Mouse (Mus musculus): Measurements from ENCODE around the gene Olfr996. TPM values are rescaled to one million over a fixed set of nuclear protein-coding genes. Genes with fewer than 3 reads are reported as not detected.
"Not testable (repeated sequence)": the region's sequence is repeated elsewhere in the genome, so short reads cannot be mapped to it uniquely, and the experiment has no call there.

The Olfr996 gene
- not detected in 2 replicates for polyA plus RNA-seq (2014; fragmentation: Nextera tagmentation; extraction: Ambion mirVana)

DNA sequence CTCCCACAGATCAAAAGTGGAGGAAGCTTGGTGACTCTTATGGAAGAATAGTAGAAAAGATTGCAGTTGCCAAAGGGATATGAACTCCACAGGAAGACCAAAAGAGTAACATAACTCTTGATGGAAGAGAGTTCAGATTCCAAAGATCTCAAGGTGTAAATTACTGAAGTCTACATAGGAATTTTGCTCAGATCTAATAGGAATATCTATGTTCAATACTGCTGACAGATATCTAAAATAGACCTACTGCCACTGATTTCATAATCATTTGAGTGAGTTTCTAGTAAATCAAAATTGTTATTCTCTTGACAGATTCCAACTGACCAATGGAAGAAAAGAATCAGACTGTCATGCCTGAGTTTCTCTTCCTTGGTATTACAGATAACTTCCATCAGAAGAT lies at the start of gene Olfr996:
TSS of gene Olfr996 (plus strand) at position 301 of the 400 bp plus-strand sequence.
- no peaks in the 10 kb centered on the region for H3K4me1 ChIP-seq (ENCODE audit: control insufficient read depth, insufficient read depth, low read length)
- no peak within 1 kb of the TSS for H3K27ac ChIP-seq (ENCODE audit: low read depth, low read length)
- H3K27me3 ChIP-seq (ENCODE audit: control insufficient read depth, insufficient read depth, low read length), result no peaks in the 10 kb centered on the region
- H3K4me3 ChIP-seq (ENCODE audit: low read depth, low read length), result no peak within 1 kb of the TSS
- no peaks in the 10 kb centered on the region for H3K9me3 ChIP-seq (ENCODE audit: control insufficient read depth, low read length)
- no peak within 1 kb of the TSS for H3K9ac ChIP-seq (replicated peaks; ENCODE audit: low read depth, low read length)
- no peak within 1 kb of the TSS for H3K4me2 ChIP-seq (ENCODE audit: low read depth, low read length)
- no peaks in the 10 kb centered on the region for H3K36me3 ChIP-seq (ENCODE audit: control insufficient read depth, insufficient read depth, low read length)
- no peak for ATAC-seq (ENCODE audit: low read depth)

DNA sequence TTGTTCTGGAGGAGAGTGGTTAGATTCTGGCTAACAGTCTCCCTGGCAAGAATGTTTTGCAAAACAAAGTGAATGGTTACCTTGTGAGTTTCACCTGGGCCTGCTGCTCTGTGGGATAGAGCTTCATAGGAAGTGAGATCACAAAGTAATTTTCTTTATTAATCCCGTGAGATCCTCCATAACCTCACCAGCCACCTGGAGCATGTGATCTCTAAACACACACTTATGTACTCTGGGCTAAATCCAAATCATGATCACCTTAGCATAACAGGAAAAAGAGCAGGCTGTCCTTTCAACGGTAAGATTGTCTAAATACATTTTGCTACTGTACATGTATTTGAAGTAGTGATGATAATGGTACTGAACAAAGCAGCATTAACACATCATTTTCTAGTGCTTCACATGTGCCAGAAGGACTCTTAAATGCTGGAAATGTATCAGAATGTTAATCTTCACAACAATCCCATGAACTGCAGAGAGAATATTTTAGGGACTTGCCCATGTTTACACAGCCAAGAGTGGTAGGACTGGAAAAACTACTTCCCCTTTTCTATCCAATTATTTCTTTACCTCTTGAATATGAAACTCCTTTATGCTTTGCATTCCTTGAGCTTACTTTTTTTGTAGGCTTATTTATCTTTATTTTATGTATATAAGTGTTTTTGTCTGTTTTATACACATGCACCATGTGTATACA lies 46.8 kb upstream of the Olfr996 start:
- Histone ChIP-seq H3K4me2 (ENCODE audit: low read depth, low read length) (no peak overlapping the region), H3K27me3 (ENCODE audit: control insufficient read depth, insufficient read depth, low read length) (no peaks in the 10 kb centered on the region), H3K27ac (ENCODE audit: low read depth, low read length) (no peak overlapping the region), H3K4me3 (ENCODE audit: low read depth, low read length) (no peak overlapping the region), H3K4me1 (ENCODE audit: control insufficient read depth, insufficient read depth, low read length) (no peaks in the 10 kb centered on the region), H3K9ac (replicated peaks; ENCODE audit: low read depth, low read length) (no peak overlapping the region), H3K36me3 (ENCODE audit: control insufficient read depth, insufficient read depth, low read length) (no peaks in the 10 kb centered on the region), H3K9me3 (ENCODE audit: control insufficient read depth, low read length) (no peaks in the 10 kb centered on the region)
- no peak for ATAC-seq (ENCODE audit: low read depth)
- 88% methylated on average over 2 of the region's 2 CpGs for WGBS

DNA sequence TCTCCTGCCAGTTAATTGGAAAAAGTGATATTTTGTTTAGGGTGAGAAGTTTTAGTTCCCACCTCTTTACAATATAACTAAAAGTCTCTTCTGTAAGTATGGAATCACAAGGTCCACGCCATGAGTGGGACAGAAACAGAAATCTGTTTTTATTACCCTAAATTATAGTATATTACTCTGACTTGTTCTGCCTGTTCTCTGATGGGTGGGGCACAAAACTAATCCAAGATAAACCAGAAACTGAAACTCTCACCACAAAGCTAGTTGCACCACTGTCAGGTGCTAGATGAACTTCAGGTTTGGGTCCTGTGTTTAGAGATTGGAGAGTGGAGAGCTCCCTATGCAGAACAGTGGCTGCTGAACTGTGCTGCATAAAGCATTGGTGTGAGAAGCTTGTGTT lies 45.1 kb upstream of the Olfr996 start:
- Histone ChIP-seq H3K27ac (ENCODE audit: low read depth, low read length) (no peak overlapping the region), H3K4me1 (ENCODE audit: control insufficient read depth, insufficient read depth, low read length) (no peaks in the 10 kb centered on the region), H3K9me3 (ENCODE audit: control insufficient read depth, low read length) (no peaks in the 10 kb centered on the region), H3K27me3 (ENCODE audit: control insufficient read depth, insufficient read depth, low read length) (no peaks in the 10 kb centered on the region), H3K36me3 (ENCODE audit: control insufficient read depth, insufficient read depth, low read length) (no peaks in the 10 kb centered on the region), H3K4me3 (ENCODE audit: low read depth, low read length) (no peak overlapping the region), H3K4me2 (ENCODE audit: low read depth, low read length) (no peak overlapping the region), H3K9ac (replicated peaks; ENCODE audit: low read depth, low read length) (no peak overlapping the region)
- WGBS, result 94% methylated on average over 1 of the region's 1 CpGs
- ATAC-seq (ENCODE audit: low read depth), result no peak

- no peaks in the 10 kb centered on the region for H3K9me3 ChIP-seq (ENCODE audit: control insufficient read depth, low read length)
- 77% methylated on average over 1 of the region's 1 CpGs for WGBS
- no peak overlapping the region for H3K27ac ChIP-seq (ENCODE audit: low read depth, low read length)
- H3K4me2 ChIP-seq (ENCODE audit: low read depth, low read length), result no peak overlapping the region
- H3K4me3 ChIP-seq (ENCODE audit: low read depth, low read length), result no peak overlapping the region
- no peak for ATAC-seq (ENCODE audit: low read depth)
- H3K4me1 ChIP-seq (ENCODE audit: control insufficient read depth, insufficient read depth, low read length), result no peaks in the 10 kb centered on the region
- no peaks in the 10 kb centered on the region for H3K36me3 ChIP-seq (ENCODE audit: control insufficient read depth, insufficient read depth, low read length)
- no peaks in the 10 kb centered on the region for H3K27me3 ChIP-seq (ENCODE audit: control insufficient read depth, insufficient read depth, low read length)
- H3K9ac ChIP-seq (replicated peaks; ENCODE audit: low read depth, low read length), result no peak overlapping the region
These were observed 24.2 kb upstream of the Olfr996 start for GRCm38 (mm10) chr2:85554806-85555205.

GRCm38 (mm10) chr2:85560226-85560625 lies 18.8 kb upstream of the Olfr996 start:
- no peaks in the 10 kb centered on the region for H3K36me3 ChIP-seq (ENCODE audit: control insufficient read depth, insufficient read depth, low read length)
- WGBS, result 76% methylated on average over 4 of the region's 4 CpGs

GRCm38 (mm10) chr2:85561187-85561586 lies 17.8 kb upstream of the Olfr996 start:
- ATAC-seq (ENCODE audit: low read depth), result peak; percentile 88
- H3K4me2 ChIP-seq (ENCODE audit: low read depth, low read length), result no peak overlapping the region
- no peaks in the 10 kb centered on the region for H3K27me3 ChIP-seq (ENCODE audit: control insufficient read depth, insufficient read depth, low read length)
- H3K9me3 ChIP-seq (ENCODE audit: control insufficient read depth, low read length), result no peaks in the 10 kb centered on the region
- H3K4me3 ChIP-seq (ENCODE audit: low read depth, low read length), result no peak overlapping the region
- H3K4me1 ChIP-seq (ENCODE audit: control insufficient read depth, insufficient read depth, low read length), result no peaks in the 10 kb centered on the region
- no peaks in the 10 kb centered on the region for H3K36me3 ChIP-seq (ENCODE audit: control insufficient read depth, insufficient read depth, low read length)
- 23% methylated on average over 4 of the region's 4 CpGs for WGBS
- H3K27ac ChIP-seq (ENCODE audit: low read depth, low read length), result no peak overlapping the region
- no peak overlapping the region for H3K9ac ChIP-seq (replicated peaks; ENCODE audit: low read depth, low read length)

More at GRCm38 (mm10) chr2:85560226-85560625, 18.8 kb upstream of the Olfr996 start:
- Histone ChIP-seq H3K4me3 (ENCODE audit: low read depth, low read length) (no peak overlapping the region), H3K27me3 (ENCODE audit: control insufficient read depth, insufficient read depth, low read length) (no peaks in the 10 kb centered on the region), H3K4me1 (ENCODE audit: control insufficient read depth, insufficient read depth, low read length) (no peaks in the 10 kb centered on the region), H3K27ac (ENCODE audit: low read depth, low read length) (no peak overlapping the region), H3K9me3 (ENCODE audit: control insufficient read depth, low read length) (no peaks in the 10 kb centered on the region), H3K9ac (replicated peaks; ENCODE audit: low read depth, low read length) (no peak overlapping the region), H3K4me2 (ENCODE audit: low read depth, low read length) (no peak overlapping the region)
- no peak for ATAC-seq (ENCODE audit: low read depth)

- not testable (repeated sequence) for H3K27ac ChIP-seq (ENCODE audit: low read depth, low read length); H3K9ac ChIP-seq (replicated peaks; ENCODE audit: low read depth, low read length); H3K36me3 ChIP-seq (ENCODE audit: control insufficient read depth, insufficient read depth, low read length); H3K4me2 ChIP-seq (ENCODE audit: low read depth, low read length); H3K4me3 ChIP-seq (ENCODE audit: low read depth, low read length); H3K9me3 ChIP-seq (ENCODE audit: control insufficient read depth, low read length); ATAC-seq (ENCODE audit: low read depth); H3K4me1 ChIP-seq (ENCODE audit: control insufficient read depth, insufficient read depth, low read length); H3K27me3 ChIP-seq (ENCODE audit: control insufficient read depth, insufficient read depth, low read length)
- 80% methylated on average over 2 of the region's 2 CpGs for WGBS
These were observed 9.6 kb downstream of the Olfr996 start, which contains the start of gene Olfr998 for GRCm38 (mm10) chr2:85588648-85589047. Gene Olfr998 (plus strand): TSS chr2:85588948.

DNA sequence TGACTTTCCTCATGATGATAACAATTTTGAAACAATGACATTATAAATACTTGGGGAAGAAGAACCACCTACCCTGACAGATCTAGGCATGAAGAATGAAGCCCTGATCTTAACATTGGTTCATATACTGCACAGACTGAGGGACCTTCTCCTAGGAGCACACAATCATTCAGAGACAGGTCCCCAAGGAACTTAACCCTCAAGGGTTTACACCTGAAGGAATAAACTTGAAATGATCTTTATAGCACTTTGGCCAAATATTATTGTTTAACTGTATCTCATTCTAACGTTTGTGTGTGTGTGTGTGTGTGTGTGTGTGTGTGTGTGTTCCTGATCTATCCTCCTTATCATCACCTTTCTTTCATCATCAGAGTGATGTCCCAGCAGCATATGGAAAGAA lies 32.8 kb downstream of the Olfr996 start, which contains the start of gene Olfr1000:
TSS of gene Olfr1000 (minus strand) at position 101 of the 400 bp plus-strand sequence.
- 88% methylated on average over 1 of the region's 1 CpGs for whole genome bisulfite sequencing
- no peaks in the 10 kb centered on the region for H3K9me3 ChIP-seq (ENCODE audit: control insufficient read depth, low read length)
- H3K27me3 ChIP-seq (ENCODE audit: control insufficient read depth, insufficient read depth, low read length), result no peaks in the 10 kb centered on the region
- no peak for ATAC-seq (ENCODE audit: low read depth)
- no peak within 1 kb of the TSS for H3K4me3 ChIP-seq (ENCODE audit: low read depth, low read length)
- no peak within 1 kb of the TSS for H3K27ac ChIP-seq (ENCODE audit: low read depth, low read length)
- H3K9ac ChIP-seq (replicated peaks; ENCODE audit: low read depth, low read length), result no peak within 1 kb of the TSS
- H3K4me2 ChIP-seq (ENCODE audit: low read depth, low read length), result no peak within 1 kb of the TSS
- no peaks in the 10 kb centered on the region for H3K36me3 ChIP-seq (ENCODE audit: control insufficient read depth, insufficient read depth, low read length)
- H3K4me1 ChIP-seq (ENCODE audit: control insufficient read depth, insufficient read depth, low read length), result no peaks in the 10 kb centered on the region
